Mouse (Mus musculus) hindbrain, embryonic 12.5 days (tissue): ENCODE data around the gene E430018J23Rik. TPM values are rescaled to one million over a fixed set of nuclear protein-coding genes. Genes with fewer than 3 reads are reported as not detected.
"Not testable (repeated sequence)": the region's sequence is repeated elsewhere in the genome, so short reads cannot be mapped to it uniquely, and the experiment has no call there.

Experiments
- ATAC-seq: fragments of 200-750 bp; cut with Nextera tagmentation; 2 replicates; pipeline ENCODE4 v1.8.0; 2017; ENCODE audit warnings: moderate TSS enrichment; ENCODE audit not compliant: low FRiP score
- H3K27ac ChIP-seq: fragments of 300-500 bp; sonication (generic); 2 replicates; pipeline ENCODE4 v1.5.1; 2016; ENCODE audit warnings: mild to moderate bottlenecking
- H3K27me3 ChIP-seq: fragments of 300-500 bp; sonication (generic); 2 replicates; pipeline ENCODE4 v1.6.1; 2016; ENCODE audit warnings: mild to moderate bottlenecking
- H3K36me3 ChIP-seq: fragments of 300-500 bp; sonication (generic); 2 replicates; pipeline ENCODE4 v1.6.1; 2016; ENCODE audit warnings: mild to moderate bottlenecking
- H3K4me1 ChIP-seq: fragments of 300-500 bp; sonication (generic); 2 replicates; pipeline ENCODE4 v1.6.1; 2016
- H3K4me2 ChIP-seq: fragments of 300-500 bp; sonication (generic); replicated peaks from 2 replicates; pipeline ENCODE4 v1.6.1; 2016; ENCODE audit warnings: mild to moderate bottlenecking
- H3K4me3 ChIP-seq: fragments of 300-500 bp; sonication (generic); 2 replicates; pipeline ENCODE4 v1.5.1; 2016; ENCODE audit warnings: mild to moderate bottlenecking
- H3K9ac ChIP-seq: fragments of 300-500 bp; sonication (generic); 2 replicates; pipeline ENCODE4 v1.6.1; 2016; ENCODE audit warnings: mild to moderate bottlenecking, moderate library complexity
- H3K9me3 ChIP-seq: fragments of 300-500 bp; sonication (generic); replicated peaks from 2 replicates; pipeline ENCODE4 v1.6.1; 2016; ENCODE audit warnings: mild to moderate bottlenecking
- WGBS: fragments of 180-500 bp; shearing (Covaris S2); methylation state at CpG from one replicate; pipeline ENCODE4 v1.1.7; 2016; 5-methylcytosine and 5-hydroxymethylcytosine counted together
- polyA plus RNA-seq: library from polyadenylated mRNA; unstranded; fragments of >200 nt; fragmentation: Nextera tagmentation; extraction: Ambion mirVana; gene quantifications from 2 replicates; pipeline ENCODE4 v1.2.1, GENCODE M21; 2016

Gene E430018J23Rik
- polyA plus RNA-seq = 6.4 and 6.8 TPM in 2 replicates

DNA sequence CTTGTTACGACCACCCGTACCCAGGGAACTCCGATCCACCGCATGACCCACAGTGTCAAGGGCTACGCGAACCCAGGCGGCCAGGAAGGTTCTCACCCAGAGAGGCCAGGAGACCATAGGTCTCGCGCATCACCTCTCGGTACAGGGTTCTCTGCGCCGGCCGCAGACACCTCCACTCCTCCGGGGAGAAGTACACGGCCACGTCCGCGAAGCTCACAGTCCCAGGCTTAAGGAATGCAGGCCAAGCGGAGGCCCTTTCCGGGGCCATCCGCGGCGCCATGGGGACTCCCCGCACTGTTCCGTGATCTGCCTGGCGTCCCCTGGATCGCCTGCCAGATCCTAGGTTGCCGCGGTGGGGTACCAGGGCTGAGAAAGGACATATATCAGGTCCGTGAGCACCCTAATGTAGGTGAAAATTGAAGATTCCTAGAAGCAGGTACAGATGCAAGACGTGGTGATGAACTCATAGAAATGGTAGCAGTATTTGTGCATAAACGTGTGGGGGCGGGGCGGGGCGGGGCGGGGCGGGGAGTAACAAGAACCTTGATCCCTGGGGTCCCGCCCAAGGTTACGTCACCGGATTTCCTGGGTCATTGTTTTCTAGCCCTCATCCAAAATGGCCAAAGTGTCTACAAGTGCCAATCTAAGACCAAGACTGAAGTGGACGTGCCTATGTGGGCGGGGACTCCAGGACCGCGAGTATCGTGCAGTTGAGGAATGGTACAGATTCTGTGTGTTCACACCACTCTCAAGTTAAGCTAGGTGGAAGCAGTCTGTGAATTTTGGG lies at the start of gene E430018J23Rik:
E430018J23Rik (minus strand) TSS at position 473 of the 787 bp plus-strand sequence.
- Histone ChIP-seq H3K4me2 (peak within 1 kb of the TSS; percentile 88), H3K9me3 (no peaks in the 10 kb centered on the region), H3K4me3 (peak within 1 kb of the TSS; percentile 70), H3K9ac (peak within 1 kb of the TSS; percentile 85), H3K27ac (peak within 1 kb of the TSS; percentile 88), H3K36me3 (peaks cover 8% of the 10 kb centered on the region), H3K4me1 (peaks cover 11% of the 10 kb centered on the region), H3K27me3 (no peaks in the 10 kb centered on the region)
- peak; percentile 91 for ATAC-seq
- WGBS = under 1% methylated on average over 45 of the region's 45 CpGs

DNA sequence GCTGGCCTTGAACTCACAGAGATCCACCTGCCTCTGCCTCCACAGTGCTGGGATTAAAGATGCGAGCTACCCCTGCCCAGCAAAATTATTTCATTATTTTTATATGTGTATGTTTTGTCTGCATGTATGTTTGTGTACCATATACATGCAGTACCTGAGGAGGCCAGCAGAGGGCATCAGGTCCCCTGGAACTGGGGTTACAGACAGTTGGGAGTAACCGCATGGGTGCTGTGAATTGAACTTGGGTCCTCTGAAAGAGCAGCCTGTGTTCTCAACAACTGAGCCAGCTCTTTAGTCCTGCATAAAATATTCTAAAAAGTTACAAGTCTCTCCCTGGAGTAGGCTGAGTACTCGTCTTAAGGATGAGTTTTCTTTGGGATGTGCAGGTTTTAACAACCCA lies 44.3 kb upstream of the E430018J23Rik start:
- 85% methylated on average over 3 of the region's 3 CpGs for WGBS
- peaks cover 9% of the 10 kb centered on the region; the same call in 1 of the 2 replicates for H3K9me3 ChIP-seq
- no peak for ATAC-seq

DNA sequence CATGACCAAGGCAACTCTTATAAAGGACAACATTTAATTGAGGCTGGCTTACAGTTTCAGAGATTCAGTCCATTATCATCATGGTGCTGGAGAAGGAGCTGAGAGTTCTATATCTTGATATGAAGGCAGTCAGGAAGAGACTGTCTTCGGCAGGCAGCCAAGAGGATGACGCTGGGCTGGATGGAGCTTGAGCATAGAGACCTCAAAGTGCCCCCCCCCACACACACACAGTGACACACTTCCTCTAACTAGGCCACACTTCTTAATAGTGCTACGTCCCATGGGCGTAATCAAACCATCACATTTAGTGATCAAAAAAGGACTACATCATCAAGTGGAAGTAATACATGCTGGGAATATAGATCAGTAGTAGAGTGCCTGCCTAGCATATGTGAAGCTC lies 41.8 kb upstream of the E430018J23Rik start:
- WGBS = 91% methylated on average over 4 of the region's 4 CpGs
- Histone ChIP-seq H3K9me3 (peaks cover 9% of the 10 kb centered on the region; the same call in 1 of the 2 replicates), H3K4me3 (no peak overlapping the region), H3K4me1 (no peaks in the 10 kb centered on the region), H3K36me3 (no peaks in the 10 kb centered on the region), H3K4me2 (no peak overlapping the region), H3K27ac (no peak overlapping the region), H3K9ac (no peak overlapping the region), H3K27me3 (no peaks in the 10 kb centered on the region)
- no peak for ATAC-seq

More for the DNA sequence above, 44.3 kb upstream of the E430018J23Rik start:
- Histone ChIP-seq H3K4me1 (no peaks in the 10 kb centered on the region), H3K36me3 (peaks cover 12% of the 10 kb centered on the region), H3K4me2 (no peak overlapping the region), H3K4me3 (no peak overlapping the region), H3K27ac (no peak overlapping the region), H3K27me3 (no peaks in the 10 kb centered on the region), H3K9ac (no peak overlapping the region)

DNA sequence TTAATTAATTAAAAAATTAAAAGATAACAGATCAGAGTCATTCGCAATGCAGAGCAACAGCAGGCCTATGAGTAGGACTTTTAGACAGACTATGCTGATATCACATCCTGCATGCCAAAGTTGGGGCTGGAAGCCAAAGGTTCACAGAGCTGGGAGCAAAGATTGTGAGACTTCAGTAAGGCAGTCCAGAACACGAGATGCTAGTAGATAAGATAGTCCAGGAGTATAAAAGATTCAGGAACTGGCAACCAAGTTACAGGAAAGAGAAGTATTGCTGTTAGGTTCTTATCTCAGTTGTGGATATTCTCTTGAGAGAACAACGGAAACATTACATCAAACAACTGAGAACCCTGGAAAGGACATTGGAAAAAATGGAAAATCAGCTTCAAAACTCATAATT lies 32.9 kb upstream of the E430018J23Rik start:
- 77% methylated on average over 3 of the region's 3 CpGs for WGBS
- no peaks in the 10 kb centered on the region for H3K36me3 ChIP-seq
- no peak overlapping the region for H3K9ac ChIP-seq
- peaks cover 4% of the 10 kb centered on the region for H3K4me1 ChIP-seq
- no peak overlapping the region for H3K4me2 ChIP-seq
- peaks cover 12% of the 10 kb centered on the region for H3K27me3 ChIP-seq
- no peaks in the 10 kb centered on the region for H3K9me3 ChIP-seq
- ATAC-seq = no peak
- H3K27ac ChIP-seq = no peak overlapping the region
- no peak overlapping the region for H3K4me3 ChIP-seq

DNA sequence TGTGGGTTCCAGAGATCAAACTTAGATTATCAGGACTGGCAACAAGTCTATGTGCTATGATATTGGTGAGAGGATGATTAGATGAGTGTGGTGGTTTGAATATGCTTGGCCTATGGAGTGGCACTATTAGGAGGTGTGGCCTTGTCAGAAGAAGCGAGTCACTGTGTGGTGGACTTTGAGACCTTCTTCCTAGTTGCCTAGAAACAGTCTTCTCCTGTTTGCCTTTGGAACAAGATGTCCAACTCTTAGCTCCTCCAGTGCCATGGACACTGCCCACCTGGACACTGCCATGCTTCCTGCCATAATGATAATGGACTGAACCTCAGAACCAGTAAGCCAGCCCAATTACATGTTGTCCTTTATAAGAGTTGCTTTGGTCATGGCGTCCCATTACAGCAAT lies 32.5 kb upstream of the E430018J23Rik start:
- WGBS = 88% methylated on average over 2 of the region's 2 CpGs
- Histone ChIP-seq H3K4me3 (no peak overlapping the region), H3K9me3 (no peaks in the 10 kb centered on the region), H3K36me3 (no peaks in the 10 kb centered on the region), H3K4me2 (no peak overlapping the region), H3K27me3 (peaks cover 12% of the 10 kb centered on the region), H3K4me1 (peaks cover 8% of the 10 kb centered on the region), H3K9ac (no peak overlapping the region), H3K27ac (no peak overlapping the region)
- ATAC-seq = no peak

DNA sequence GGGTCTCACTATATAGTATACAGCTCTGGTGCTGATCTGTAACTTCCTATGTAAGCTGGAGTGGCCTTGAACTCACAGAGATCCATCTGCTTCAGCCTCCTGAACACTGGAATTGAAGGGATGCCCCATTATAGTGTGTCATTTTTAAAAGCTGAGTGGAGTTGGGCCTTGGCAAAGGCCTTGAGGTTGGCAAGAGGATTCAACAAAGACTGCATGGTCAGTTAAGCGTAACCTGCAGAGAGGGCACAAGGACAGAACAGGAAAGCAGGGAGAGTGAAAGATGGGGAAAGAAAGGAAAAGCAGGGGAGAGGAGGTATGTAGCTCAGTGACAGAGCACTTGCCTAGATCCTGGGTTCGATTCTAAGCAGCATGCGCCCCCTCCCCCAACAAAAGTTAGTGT lies 31.9 kb upstream of the E430018J23Rik start:
- peaks cover 12% of the 10 kb centered on the region for H3K27me3 ChIP-seq
- 83% methylated on average over 3 of the region's 3 CpGs for WGBS
- H3K4me3 ChIP-seq = no peak overlapping the region
- no peak for ATAC-seq
- no peaks in the 10 kb centered on the region for H3K9me3 ChIP-seq
- no peak overlapping the region for H3K9ac ChIP-seq
- no peak overlapping the region for H3K4me2 ChIP-seq
- no peak overlapping the region for H3K27ac ChIP-seq
- H3K4me1 ChIP-seq = peaks cover 9% of the 10 kb centered on the region
- no peaks in the 10 kb centered on the region for H3K36me3 ChIP-seq

DNA sequence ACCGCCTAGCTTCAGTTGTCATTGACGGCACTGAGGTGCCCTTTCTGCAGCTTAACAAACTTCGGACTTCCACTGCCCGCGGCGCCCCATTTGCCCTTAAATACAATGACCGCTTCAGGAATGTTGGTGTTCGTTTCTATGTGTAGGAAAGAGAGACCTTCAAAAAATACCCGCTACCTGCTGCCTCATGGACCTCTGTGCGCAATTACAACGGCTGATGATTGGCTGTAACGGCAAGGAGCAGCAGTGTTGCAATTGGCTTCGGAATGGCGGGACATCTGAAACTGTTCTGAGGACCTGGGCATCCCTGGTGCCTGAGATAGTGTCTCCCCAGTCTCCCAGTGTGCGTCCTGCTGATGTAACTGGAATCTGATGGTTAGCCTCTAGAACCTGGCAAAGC lies 28.8 kb upstream of the E430018J23Rik start:
- Histone ChIP-seq H3K9me3 (no peaks in the 10 kb centered on the region), H3K36me3 (peaks cover 15% of the 10 kb centered on the region), H3K4me1 (peaks cover 9% of the 10 kb centered on the region), H3K4me3 (peak overlapping the region; percentile 61), H3K9ac (peak overlapping the region; percentile 80), H3K27ac (no peak overlapping the region), H3K4me2 (peak overlapping the region; percentile 99), H3K27me3 (peaks cover 12% of the 10 kb centered on the region)
- ATAC-seq = peak; percentile 69
- WGBS = 2% methylated on average over 15 of the region's 15 CpGs

DNA sequence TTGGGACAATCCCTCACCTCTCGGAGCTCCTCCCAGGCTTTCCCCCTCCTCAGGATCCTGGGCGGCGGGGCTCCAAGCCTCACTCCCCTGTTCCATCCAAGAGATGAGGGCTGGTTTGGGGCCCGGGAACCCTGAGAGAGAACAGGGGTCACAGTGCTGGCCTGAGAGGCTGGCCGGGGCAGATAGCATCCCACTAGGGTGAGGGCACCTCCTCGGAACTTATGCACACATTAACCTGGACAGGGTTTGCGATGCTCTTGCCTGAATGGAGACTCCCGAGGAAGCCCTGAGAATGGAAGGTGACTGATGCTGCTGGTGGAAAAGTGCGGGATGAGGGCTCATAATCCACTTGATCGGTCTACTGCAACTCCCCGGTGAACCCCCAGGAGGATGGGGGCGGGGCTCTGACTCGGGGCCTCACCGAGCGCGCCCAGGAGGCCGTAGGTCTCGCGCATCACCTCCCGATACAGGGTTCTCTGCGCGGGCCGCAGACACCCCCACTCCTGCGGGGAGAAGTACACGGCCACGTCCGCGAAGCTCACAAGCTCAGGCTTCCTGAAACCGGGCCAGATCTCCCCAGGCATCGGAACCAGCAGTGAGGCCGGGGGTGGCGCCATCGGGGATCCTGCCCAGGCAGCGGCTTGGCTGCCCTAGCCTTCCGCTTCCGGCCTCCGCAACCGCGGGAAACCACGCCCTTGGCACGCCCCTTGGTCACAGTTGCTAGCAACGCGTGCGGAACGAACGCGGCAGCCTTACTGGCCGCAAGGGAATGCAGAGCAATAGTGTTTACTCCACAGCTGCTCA lies 28.2 kb upstream of the E430018J23Rik start, which contains the start of gene Zfp688:
Zfp688 (minus strand) TSS at position 681 of the 804 bp plus-strand sequence.
- H3K27ac ChIP-seq = peak within 1 kb of the TSS; percentile 36
- H3K27me3 ChIP-seq = peaks cover 12% of the 10 kb centered on the region
- peaks cover 9% of the 10 kb centered on the region for H3K4me1 ChIP-seq
- H3K36me3 ChIP-seq = peaks cover 15% of the 10 kb centered on the region
- peak within 1 kb of the TSS; percentile 80 for H3K9ac ChIP-seq
- H3K4me2 ChIP-seq = peak within 1 kb of the TSS; percentile 99
- ATAC-seq = peak; percentile 92
- peak within 1 kb of the TSS; percentile 61 for H3K4me3 ChIP-seq
- H3K9me3 ChIP-seq = no peaks in the 10 kb centered on the region
- under 1% methylated on average over 48 of the region's 48 CpGs for WGBS

DNA sequence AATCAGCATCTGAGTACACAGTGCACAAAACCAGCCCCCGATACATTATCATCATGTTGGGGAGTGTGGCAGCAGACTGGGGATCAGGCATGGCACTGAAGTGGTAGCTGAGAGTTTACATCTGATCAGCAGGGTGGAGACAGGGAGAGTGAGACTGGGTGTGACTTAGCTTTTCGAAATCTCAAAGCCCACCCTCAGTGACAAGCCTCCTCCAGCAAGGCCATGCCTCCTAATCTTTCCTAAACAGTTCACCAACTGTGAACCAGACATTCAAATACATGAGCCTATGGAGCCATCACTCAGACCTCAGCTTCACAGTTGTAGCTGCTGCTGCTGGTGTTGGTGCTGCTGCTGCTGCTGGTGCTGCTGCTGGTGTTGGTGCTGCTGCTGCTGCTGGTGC lies 18.0 kb upstream of the E430018J23Rik start:
- no peaks in the 10 kb centered on the region for H3K36me3 ChIP-seq
- 77% methylated on average over 2 of the region's 2 CpGs for WGBS

DNA sequence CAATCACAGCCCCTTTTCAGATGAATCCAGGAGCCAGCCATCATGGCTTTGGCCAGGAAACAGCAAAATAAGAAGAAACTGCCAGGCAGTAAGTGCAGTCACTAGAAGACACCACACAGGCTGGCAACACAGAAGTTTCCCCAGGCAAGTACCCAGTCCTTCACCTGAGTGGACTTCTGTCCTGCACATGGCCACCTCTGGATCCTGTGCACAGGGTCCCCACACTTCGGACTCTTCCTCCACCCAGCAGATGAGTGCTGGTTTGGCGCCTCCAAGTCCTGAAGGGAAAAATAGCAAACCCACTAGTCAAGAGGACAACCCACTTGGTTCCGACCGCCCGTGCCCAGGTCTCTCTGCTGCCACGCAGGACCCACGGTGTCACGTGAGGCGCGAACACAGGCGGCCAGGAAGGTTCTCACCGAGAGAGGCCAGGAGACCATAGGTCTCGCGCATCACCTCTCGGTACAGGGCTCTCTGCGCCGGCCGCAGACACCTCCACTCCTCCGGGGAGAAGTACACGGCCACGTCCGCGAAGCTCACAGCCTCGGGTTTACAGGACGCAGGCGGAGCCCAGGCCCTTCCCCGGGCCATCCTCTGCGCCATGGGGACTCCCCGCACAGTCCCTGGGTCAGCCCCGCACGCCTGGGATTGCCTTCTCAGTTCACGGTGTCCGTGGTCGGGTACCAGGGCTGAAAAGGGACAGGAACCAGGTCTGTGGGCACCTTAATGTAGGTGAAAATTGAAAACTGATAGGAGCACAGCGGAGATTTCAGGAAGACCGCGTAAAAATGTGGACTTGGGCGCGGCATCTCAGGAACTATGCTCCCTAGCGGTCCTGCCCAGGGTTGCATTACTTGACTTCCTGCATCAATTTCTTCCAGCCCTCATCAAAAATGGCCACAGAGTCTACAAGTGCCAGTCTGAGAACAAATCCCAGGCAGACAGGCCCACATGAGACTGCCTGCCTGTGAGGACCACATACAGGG lies 12.9 kb upstream of the E430018J23Rik start, which contains the start of gene Zfp764:
Zfp764 (minus strand) TSS at position 821 of the 986 bp plus-strand sequence.
- Histone ChIP-seq H3K4me3 (peak within 1 kb of the TSS; percentile 54), H3K4me2 (peak within 1 kb of the TSS; percentile 91), H3K27ac (peak within 1 kb of the TSS; percentile 80), H3K9ac (peak within 1 kb of the TSS; percentile 72)
- H3K27me3 ChIP-seq, H3K36me3 ChIP-seq, H3K4me1 ChIP-seq, H3K9me3 ChIP-seq: not testable (repeated sequence)
- WGBS = 6% methylated on average over 40 of the region's 40 CpGs
- ATAC-seq = peak; percentile 82

More for the DNA sequence above, 18.0 kb upstream of the E430018J23Rik start:
- H3K4me1 ChIP-seq = no peaks in the 10 kb centered on the region
- no peak overlapping the region for H3K9ac ChIP-seq
- no peak overlapping the region for H3K4me2 ChIP-seq
- H3K27me3 ChIP-seq = no peaks in the 10 kb centered on the region
- no peaks in the 10 kb centered on the region for H3K9me3 ChIP-seq
- no peak overlapping the region for H3K4me3 ChIP-seq
- no peak for ATAC-seq
- no peak overlapping the region for H3K27ac ChIP-seq

DNA sequence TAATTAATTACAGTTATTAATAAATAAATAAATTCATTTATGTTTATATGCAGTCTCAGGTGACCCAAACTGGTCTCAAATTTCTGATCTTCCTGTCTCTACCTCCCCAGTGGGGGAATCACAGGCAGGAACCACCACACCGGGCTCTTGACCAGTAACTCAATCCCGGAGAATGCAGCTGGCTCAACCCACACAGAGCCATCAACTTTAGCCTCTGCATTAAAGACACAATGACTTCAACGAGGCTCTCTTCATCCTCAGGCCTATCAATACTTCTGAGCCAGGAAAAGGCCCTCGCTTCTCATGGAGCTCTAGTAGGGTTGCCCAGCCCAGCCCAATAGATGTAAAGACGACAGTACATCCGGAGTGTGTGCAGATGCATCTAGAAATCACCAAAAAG lies 10.7 kb upstream of the E430018J23Rik start:
- H3K27ac ChIP-seq, H3K27me3 ChIP-seq, H3K4me3 ChIP-seq, ATAC-seq, H3K36me3 ChIP-seq, H3K4me2 ChIP-seq, H3K9ac ChIP-seq, H3K9me3 ChIP-seq, H3K4me1 ChIP-seq: not testable (repeated sequence)
- WGBS = 94% methylated on average over 6 of the region's 6 CpGs
